Comparison of ENCODE assay signal across 8 mouse cellular contexts in genomic region chr10:77902211-77902893, GRCm38 (mm10). TPM values are rescaled to one million over a fixed set of nuclear protein-coding genes. Genes with fewer than 3 reads are reported as not detected.
DNase-seq lines count a peak whose midpoint lies in the region; ATAC-seq and TF ChIP-seq lines count a peak whose summit lies in the region.

Gene Lrrc3 (minus strand): TSS chr10:77902536.

- peaks cover 16% of the 10 kb centered on the region for H3K27me3 ChIP-seq in heart, embryonic 11.5 days (ENCODE audit: control insufficient read depth, insufficient read depth, low read length)
- H3K27me3 ChIP-seq in kidney, embryonic 14.5 days (ENCODE audit: control insufficient read depth, insufficient read depth, low read length) = 0 out of 2 replicates have a peak, but pooled peaks cover 8% of the 10 kb centered on the region
- peaks cover 10% of the 10 kb centered on the region for H3K27me3 ChIP-seq in liver, embryonic 11.5 days (replicated peaks; ENCODE audit: control insufficient read depth, insufficient read depth, low read length)
- H3K27me3 ChIP-seq in midbrain, postnatal 0 days (ENCODE audit: insufficient read depth, low read length) = no peaks in the 10 kb centered on the region
- H3K27me3 ChIP-seq in stomach, postnatal 0 days (ENCODE audit: control insufficient read depth, insufficient read depth, low read length) = no peaks in the 10 kb centered on the region

- H3K4me1 ChIP-seq in heart, embryonic 11.5 days (ENCODE audit: control insufficient read depth, insufficient read depth, low read length) = no peaks in the 10 kb centered on the region
- 0 out of 2 replicates have a peak, but pooled peaks cover 5% of the 10 kb centered on the region for H3K4me1 ChIP-seq in kidney, embryonic 14.5 days (ENCODE audit: control insufficient read depth, insufficient read depth, low read length)
- H3K4me1 ChIP-seq in liver, embryonic 11.5 days (replicated peaks; ENCODE audit: control insufficient read depth, insufficient read depth, low read length) = 0 out of 2 replicates have a peak, but pooled peaks cover 2% of the 10 kb centered on the region
- H3K4me1 ChIP-seq in midbrain, postnatal 0 days (ENCODE audit: insufficient read depth, low read length) = peaks cover 7% of the 10 kb centered on the region; the same call in 1 of the 2 replicates
- no peaks in the 10 kb centered on the region; the same call in 1 of the 2 replicates for H3K4me1 ChIP-seq in stomach, postnatal 0 days (replicated peaks; ENCODE audit: control insufficient read depth, insufficient read depth)

- peak; percentile 76 for ATAC-seq in heart, embryonic 11.5 days (replicated peaks; ENCODE audit: insufficient number of reproducible peaks, low FRiP score, low TSS enrichment)
- peak; percentile 87 for ATAC-seq in kidney, embryonic 14.5 days (ENCODE audit: low FRiP score, low TSS enrichment)
- peak; percentile 80 for ATAC-seq in liver, embryonic 11.5 days (replicated peaks; ENCODE audit: low FRiP score)
- peak; percentile 72 for ATAC-seq in midbrain, postnatal 0 days (ENCODE audit: low FRiP score)
- peak; percentile 77 for ATAC-seq in stomach, postnatal 0 days (ENCODE audit: low FRiP score, low TSS enrichment)

- no peaks in the 10 kb centered on the region for H3K36me3 ChIP-seq in heart, embryonic 11.5 days (ENCODE audit: control insufficient read depth, insufficient read depth, low read length)
- H3K36me3 ChIP-seq in kidney, embryonic 14.5 days (ENCODE audit: control insufficient read depth, insufficient read depth, low read length) = no peaks in the 10 kb centered on the region
- no peaks in the 10 kb centered on the region for H3K36me3 ChIP-seq in liver, embryonic 11.5 days (ENCODE audit: control insufficient read depth, insufficient read depth, low read length)
- H3K36me3 ChIP-seq in midbrain, postnatal 0 days (ENCODE audit: insufficient read depth, low read length) = peaks cover 5% of the 10 kb centered on the region
- no peaks in the 10 kb centered on the region for H3K36me3 ChIP-seq in stomach, postnatal 0 days (ENCODE audit: control insufficient read depth, insufficient read depth, low read length)

- 1% methylated on average over 45 of the region's 46 CpGs for WGBS in heart, embryonic 11.5 days (ENCODE audit: insufficient replicate concordance)
- WGBS in kidney, embryonic 14.5 days = 1% methylated on average over 45 of the region's 46 CpGs
- WGBS in liver, embryonic 11.5 days = 1% methylated on average over 43 of the region's 46 CpGs
- WGBS in midbrain, postnatal 0 days = under 1% methylated on average over 34 of the region's 46 CpGs
- 2% methylated on average over 26 of the region's 46 CpGs for WGBS in stomach, postnatal 0 days

- peak within 1 kb of the TSS; percentile 96 for H3K4me2 ChIP-seq in heart, embryonic 11.5 days
- H3K4me2 ChIP-seq in kidney, embryonic 14.5 days (replicated peaks; ENCODE audit: low read depth, low read length) = peak within 1 kb of the TSS; percentile 90
- peak within 1 kb of the TSS; percentile 81 for H3K4me2 ChIP-seq in liver, embryonic 11.5 days
- H3K4me2 ChIP-seq in midbrain, postnatal 0 days (ENCODE audit: low read depth, low read length, poor library complexity, severe bottlenecking) = peak within 1 kb of the TSS; percentile 70
- H3K4me2 ChIP-seq in stomach, postnatal 0 days (replicated peaks; ENCODE audit: low read depth) = peak within 1 kb of the TSS; percentile 81

- peak within 1 kb of the TSS; percentile 69 for H3K9ac ChIP-seq in heart, embryonic 11.5 days (ENCODE audit: low read depth, low read length)
- peak within 1 kb of the TSS; percentile 64; the same call in 1 of the 2 replicates for H3K9ac ChIP-seq in kidney, embryonic 14.5 days (ENCODE audit: low read depth, low read length)
- peak within 1 kb of the TSS; percentile 52 for H3K9ac ChIP-seq in liver, embryonic 11.5 days (ENCODE audit: low read depth, low read length)
- H3K9ac ChIP-seq in midbrain, postnatal 0 days (replicated peaks; ENCODE audit: low read length, poor library complexity, severe bottlenecking) = peak within 1 kb of the TSS; percentile 81
- peak within 1 kb of the TSS; percentile 61 for H3K9ac ChIP-seq in stomach, postnatal 0 days (ENCODE audit: low read length)

- TF ChIP-seq CTCF in midbrain, postnatal 0 days (IDR thresholded peaks at IDR 0.05) = peak; percentile 62
- peak; percentile 56 for TF ChIP-seq CTCF in stomach, postnatal 0 days (IDR thresholded peaks at IDR 0.05; ENCODE audit: low read depth)

- no peaks in the 10 kb centered on the region for H3K9me3 ChIP-seq in heart, embryonic 11.5 days (replicated peaks; ENCODE audit: control insufficient read depth, low read length)
- no peaks in the 10 kb centered on the region for H3K9me3 ChIP-seq in kidney, embryonic 14.5 days (ENCODE audit: control insufficient read depth, low read length)
- H3K9me3 ChIP-seq in liver, embryonic 11.5 days (ENCODE audit: control insufficient read depth, low read length) = no peaks in the 10 kb centered on the region
- H3K9me3 ChIP-seq in midbrain, postnatal 0 days (ENCODE audit: low read length) = no peaks in the 10 kb centered on the region
- no peaks in the 10 kb centered on the region for H3K9me3 ChIP-seq in stomach, postnatal 0 days (ENCODE audit: control insufficient read depth, low read length)

- DNase-seq in gastrocnemius, postnatal 10 days = peak; percentile 50
- no peak for DNase-seq in gastrocnemius, adult 8-10 months (ENCODE audit: low spot score in 2 of 2)
- peak; percentile 61 for DNase-seq in embryo, embryonic 10 days (ENCODE audit: low spot score)
- DNase-seq in liver, embryonic 11.5 days (ENCODE audit: low spot score) = peak; percentile 86
- DNase-seq in midbrain, postnatal 0 days (ENCODE audit: low spot score) = peak; percentile 70
- DNase-seq in stomach, postnatal 0 days (ENCODE audit: low spot score) = peak; percentile 83

- TF ChIP-seq EP300 in stomach, postnatal 0 days (optimal IDR thresholded peaks at IDR 0.05) = no peak

- peak within 1 kb of the TSS; percentile 60 for H3K4me3 ChIP-seq in heart, embryonic 11.5 days (ENCODE audit: low read depth, low read length)
- H3K4me3 ChIP-seq in kidney, embryonic 14.5 days (ENCODE audit: low read length) = peak within 1 kb of the TSS; percentile 61
- H3K4me3 ChIP-seq in liver, embryonic 11.5 days (ENCODE audit: low read depth, low read length) = peak within 1 kb of the TSS; percentile 62
- H3K4me3 ChIP-seq in midbrain, postnatal 0 days (ENCODE audit: low read depth, low read length) = peak within 1 kb of the TSS; percentile 53
- H3K4me3 ChIP-seq in stomach, postnatal 0 days (ENCODE audit: low read depth, low read length) = peak within 1 kb of the TSS; percentile 60

- H3K27ac ChIP-seq in heart, embryonic 11.5 days (ENCODE audit: low read depth, low read length) = no peak within 1 kb of the TSS
- no peak within 1 kb of the TSS for H3K27ac ChIP-seq in kidney, embryonic 14.5 days (ENCODE audit: low read depth, low read length)
- no peak within 1 kb of the TSS for H3K27ac ChIP-seq in liver, embryonic 11.5 days (ENCODE audit: low read depth, low read length)
- H3K27ac ChIP-seq in midbrain, postnatal 0 days (ENCODE audit: low read depth, low read length) = peak within 1 kb of the TSS; percentile 80
- H3K27ac ChIP-seq in stomach, postnatal 0 days (replicated peaks) = no peak within 1 kb of the TSS

RNA-seq across cellular contexts. Expression of gene Lrrc3, which starts in this region (rescaled TPM):
- total RNA-seq in gastrocnemius, postnatal 10 days (2021) = under 1 TPM; 0.72 to 0.78 TPM
- under 1 TPM; 0.07 to 0.49 (median 0.08) TPM for total RNA-seq in gastrocnemius, adult 8-10 months (2022)
- polyA plus RNA-seq in heart, embryonic 11.5 days (2014; fragmentation: Nextera tagmentation; extraction: Ambion mirVana) = 1.5 and 1.8 TPM in 2 replicates
- polyA plus RNA-seq in kidney, embryonic 14.5 days (2014; fragmentation: Nextera tagmentation; extraction: Ambion mirVana) = 2.2 and 3.3 TPM in 2 replicates
- 8.2 and 10.0 TPM in 2 replicates for polyA plus RNA-seq in liver, embryonic 11.5 days (2014; fragmentation: Nextera tagmentation; extraction: Ambion mirVana)
- total RNA-seq in midbrain, postnatal 0 days (2014; rRNA removed) = 36.1 and 39.6 TPM in 2 replicates
- 29.7 and 29.9 TPM in 2 replicates for polyA plus RNA-seq in midbrain, postnatal 0 days (2015; fragmentation: Nextera tagmentation; extraction: Ambion mirVana)
- 3.3 and 3.6 TPM in 2 replicates for polyA plus RNA-seq in stomach, postnatal 0 days (2015; fragmentation: Nextera tagmentation; extraction: Ambion mirVana)

Comparison
In these comparisons a context has a peak if more than half of its experiments do, and no peak if none do; other contexts are left out.
1. RNA of gene Lrrc3 (total RNA-seq): 36.1 to 39.6 TPM in midbrain, postnatal 0 days; 0.72 to 0.78 TPM in gastrocnemius, postnatal 10 days and 0.07 to 0.49 TPM in gastrocnemius, adult 8-10 months; every median in the first group is over 10 times any median in the second.
2. Peak in DNase-seq in gastrocnemius, postnatal 10 days; RNA of the gene not detected or under 1 TPM.
3. DNase-seq: peak in embryo, embryonic 10 days (single experiment), liver, embryonic 11.5 days (single experiment), midbrain, postnatal 0 days (single experiment) and stomach, postnatal 0 days (single experiment); none in gastrocnemius, adult 8-10 months (0 of 2).
4. Peak in every context shown above with its lines, with median percentiles within 50 percentile points of each other: ATAC-seq, H3K4me2 ChIP-seq, H3K4me3 ChIP-seq and H3K9ac ChIP-seq.